Mouse (Mus musculus) lung, postnatal 10 days (tissue): ENCODE results near the gene Kdsr.

ENCODE experiments used
- DNase-seq: peaks from one replicate; pipeline ENCODE4 v3.0.0; 2021

The Kdsr gene

GRCm38 (mm10) chr1:106690887-106691286 is 68.6 kb downstream of the Kdsr start:
- DNase-seq: no peak

DNA sequence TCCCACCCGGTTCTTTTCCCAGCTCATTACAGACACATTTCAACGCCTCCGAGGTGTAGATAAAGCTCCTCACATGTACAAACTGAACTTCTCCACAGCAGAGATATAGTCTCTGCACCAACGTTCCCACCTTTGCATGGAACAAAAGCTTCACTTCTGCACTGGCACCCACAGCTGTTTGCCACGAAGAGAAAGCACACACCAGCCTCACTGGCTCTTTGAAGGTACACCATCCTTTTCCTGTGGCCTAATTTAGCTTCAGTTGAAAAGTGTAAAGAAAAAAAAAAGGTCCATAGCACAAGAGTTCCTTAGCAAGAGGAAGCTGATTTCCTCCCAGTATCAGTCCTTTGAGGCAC is 71.4 kb downstream of the Kdsr start:
- DNase-seq: no peak

DNA sequence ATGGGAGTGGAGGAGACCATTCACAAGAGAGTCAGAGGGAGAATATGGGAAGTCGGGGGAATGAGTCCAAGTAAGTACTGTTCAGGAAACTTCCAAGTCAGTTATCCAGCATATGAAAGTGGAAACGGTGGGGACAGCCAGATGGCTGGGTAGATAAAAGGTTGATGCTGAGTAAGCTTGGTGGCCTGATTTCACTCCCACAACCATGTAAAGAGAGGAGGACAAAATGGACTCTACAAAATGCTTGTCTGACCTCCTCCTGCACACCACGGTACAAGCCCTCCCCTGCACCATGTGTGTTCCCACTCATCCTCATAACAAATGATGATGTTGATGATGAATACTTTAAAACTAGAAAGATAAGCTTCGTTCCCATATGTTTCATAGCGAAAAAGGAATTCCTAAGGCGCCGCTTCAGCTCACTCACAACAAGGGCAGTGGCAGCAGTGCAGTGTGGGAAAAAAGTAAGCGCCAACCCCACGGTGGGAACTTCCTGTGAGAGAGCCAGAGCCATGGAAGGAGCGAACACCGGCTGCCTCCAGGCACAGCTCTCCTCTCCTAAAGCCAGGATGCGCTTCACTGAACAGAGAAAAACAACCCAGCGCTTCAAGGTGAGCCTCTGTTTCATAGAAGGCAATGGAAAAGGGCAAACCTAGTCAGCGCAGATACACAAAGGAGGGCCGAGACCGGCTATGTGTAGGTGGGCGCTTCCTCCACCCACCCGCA is 71.9 kb downstream of the Kdsr start:
- DNase-seq: no peak

GRCm38 (mm10) chr1:106685702-106686101 is 73.8 kb downstream of the Kdsr start:
- no peak for DNase-seq

DNA sequence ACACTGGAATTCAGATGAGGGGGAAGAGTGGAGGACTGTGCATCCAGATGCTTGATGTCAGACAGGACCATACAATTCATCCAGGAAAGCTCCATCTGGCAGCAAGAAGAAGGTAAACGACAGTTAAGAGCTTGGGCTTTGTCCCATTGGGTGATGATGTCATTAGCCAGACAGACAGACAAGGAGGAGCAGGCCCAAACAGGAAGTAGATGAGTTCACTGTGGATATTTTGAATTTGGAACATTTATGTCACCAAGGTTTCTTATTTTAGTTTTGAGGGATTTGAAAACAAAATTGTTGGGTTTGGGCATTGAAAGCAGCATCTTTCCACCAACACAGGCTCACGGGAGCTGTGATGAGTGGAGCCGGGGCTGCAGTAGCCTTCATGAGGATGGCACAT is 75.0 kb downstream of the Kdsr start:
- DNase-seq: peak; percentile 22

DNA sequence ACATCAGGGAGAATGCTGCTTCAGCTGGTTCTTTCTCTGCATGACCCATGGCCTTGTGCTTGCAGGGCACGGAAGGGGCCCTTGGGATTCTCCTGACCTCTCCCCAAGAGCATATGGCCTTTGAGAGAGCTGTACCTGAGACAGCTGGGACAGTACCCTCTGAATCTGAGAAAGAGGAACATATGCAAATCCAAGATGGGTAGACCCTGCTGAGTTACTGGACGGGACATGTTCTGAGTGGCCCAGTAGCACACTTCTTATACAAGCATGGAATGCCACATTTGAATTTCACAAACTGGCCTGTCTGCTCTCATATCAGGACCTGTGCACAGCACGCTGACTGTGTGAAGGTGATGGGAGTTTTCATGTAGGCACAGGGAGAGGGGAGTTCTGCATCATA is 76.7 kb downstream of the Kdsr start:
- DNase-seq: no peak

DNA sequence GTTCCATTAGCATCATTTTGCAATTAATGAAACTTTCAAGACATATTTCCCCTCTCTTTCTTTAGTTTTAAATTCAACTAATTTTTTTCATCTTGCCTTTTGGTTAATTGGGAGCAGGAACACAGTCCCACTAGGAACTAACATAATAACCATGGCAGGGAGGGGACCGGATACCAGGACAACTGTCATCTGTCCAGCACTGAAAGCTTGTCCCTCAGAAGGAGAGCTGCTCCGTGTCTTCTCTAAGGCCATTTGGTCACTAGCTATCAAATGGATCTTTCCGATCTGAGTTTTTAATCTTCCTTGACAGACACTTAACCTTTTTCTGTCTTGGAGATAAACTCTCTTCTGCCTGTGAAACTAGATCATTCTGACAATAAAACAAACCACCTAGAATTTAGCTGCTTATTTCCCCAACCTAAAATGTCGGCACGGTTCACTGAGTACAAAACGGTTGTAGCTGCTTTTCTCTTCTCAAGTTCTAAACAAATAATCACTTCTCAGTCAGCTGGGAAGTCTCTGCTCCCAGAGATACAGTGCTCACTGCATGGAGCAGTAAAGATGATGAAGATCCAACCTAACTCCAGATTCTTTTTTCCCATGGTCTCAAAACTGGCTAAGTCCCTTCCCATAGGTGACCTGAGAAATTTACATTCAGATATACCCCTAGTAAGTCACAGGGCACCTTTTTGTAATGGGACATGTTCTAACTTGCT is 79.6 kb downstream of the Kdsr start:
- no peak for DNase-seq

DNA sequence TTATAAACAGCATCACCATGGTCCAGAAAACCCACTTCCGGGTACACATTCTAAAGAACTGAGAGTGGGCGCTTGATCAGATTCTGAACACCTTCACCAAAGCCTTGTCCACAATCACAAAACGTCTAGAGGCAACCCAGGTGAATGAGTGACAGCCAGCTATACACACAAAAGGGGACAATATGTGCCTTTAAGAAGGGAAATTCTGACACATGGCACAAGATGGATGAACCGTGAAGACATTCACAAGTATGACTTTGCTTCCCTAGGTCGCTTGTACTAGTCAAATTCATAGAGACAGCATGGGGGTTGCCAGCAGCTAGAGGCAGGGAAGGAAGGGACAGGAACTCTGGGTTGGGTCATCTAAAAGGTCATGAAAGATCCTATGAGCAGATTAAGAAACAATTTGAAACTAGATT is 81.5 kb downstream of the Kdsr start:
- DNase-seq: no peak
